Mouse (Mus musculus): ENCODE results near the gene Nol6.

GRCm38 (mm10) chr4:41136454-41136805, 12.2 kb upstream of the Nol6 start:
- TF ChIP-seq POLR2A (IDR thresholded peaks at IDR 0.05; ENCODE audit: insufficient read length, low read depth), result peak; percentile 40
- no peak for TF ChIP-seq POLR2AphosphoS2 (IDR thresholded peaks at IDR 0.05; ENCODE audit: insufficient read length, low read depth)
- no peak for TF ChIP-seq MYOG (IDR thresholded peaks at IDR 0.05; ENCODE audit: control insufficient read depth in 1 of 3, insufficient read depth in 1 of 3, insufficient read length in 2 of 3, low read depth in 2 of 3)
- no peak for TF ChIP-seq MAX (IDR thresholded peaks at IDR 0.05; ENCODE audit: low read depth)
- no peak for TF ChIP-seq TCF12 (IDR thresholded peaks at IDR 0.05; ENCODE audit: insufficient read depth, poor library complexity, severe bottlenecking)
- TF ChIP-seq USF1 (IDR thresholded peaks at IDR 0.05; ENCODE audit: low read depth), result no peak
- TF ChIP-seq E2F4 (IDR thresholded peaks at IDR 0.05; ENCODE audit: insufficient read depth), result no peak
- no peak for TF ChIP-seq REST (IDR thresholded peaks at IDR 0.05; ENCODE audit: insufficient read depth, insufficient read length)
